Mouse (Mus musculus): ENCODE measurements around the gene Rpl37a.

DNA sequence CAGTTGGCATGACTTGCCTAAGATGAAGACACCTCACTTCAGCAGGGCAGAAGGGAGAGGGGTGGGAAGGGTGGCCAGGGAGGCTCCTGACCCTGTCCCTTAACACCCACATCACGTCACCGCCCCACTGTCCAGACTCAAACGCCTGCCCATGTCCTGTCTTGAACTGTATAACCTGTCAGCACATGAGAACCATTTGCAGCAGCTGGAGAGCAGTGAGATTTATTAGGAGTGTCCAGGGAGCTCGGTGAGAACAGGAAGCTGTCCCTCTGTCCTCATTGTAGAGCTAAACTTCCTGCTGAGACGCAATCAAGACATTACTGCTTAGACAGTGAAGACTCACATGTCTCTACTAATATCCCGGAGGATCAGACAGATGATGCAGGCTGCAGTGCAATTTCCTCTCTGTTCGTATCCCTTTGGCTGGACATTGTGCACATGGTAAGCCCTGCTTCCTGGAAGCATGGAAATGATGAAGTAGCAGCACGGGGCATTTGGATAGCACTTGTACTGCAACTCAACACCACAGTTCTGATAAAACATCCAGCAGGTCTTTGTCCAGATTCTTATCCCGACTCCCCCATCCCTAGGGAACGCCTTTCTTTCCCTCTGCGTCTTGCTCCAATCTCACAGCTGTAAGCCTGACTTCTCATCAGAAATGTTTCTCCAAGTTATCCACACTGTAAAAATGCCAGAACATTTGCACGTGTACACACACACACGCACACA lies 25.5 kb downstream of the Rpl37a start:
- TF ChIP-seq CTCF (IDR thresholded peaks at IDR 0.05; ENCODE audit: insufficient read depth, low read depth, low read length) = no peak
- no peak for TF ChIP-seq POLR2A (IDR thresholded peaks at IDR 0.05; ENCODE audit: insufficient read depth, low read depth, low read length)
